Mouse (Mus musculus): ENCODE data around the gene Naf1. TPM values are rescaled to one million over a fixed set of nuclear protein-coding genes. Genes with fewer than 3 reads are reported as not detected.

The Naf1 gene
- polyA plus RNA-seq, 1 experiment = 0.43 TPM

- Histone ChIP-seq H3K4me1 (ENCODE audit: control insufficient read depth) (no peaks in the 10 kb centered on the region), H3K27me3 (ENCODE audit: control insufficient read depth) (no peaks in the 10 kb centered on the region), H3K9me3 (ENCODE audit: control insufficient read depth, low read length) (no peaks in the 10 kb centered on the region), H3K36me3 (ENCODE audit: control insufficient read depth) (no peaks in the 10 kb centered on the region; the same call in 1 of the 2 replicates), H3K4me3 (replicated peaks) (no peak overlapping the region)
- no peak for TF ChIP-seq TAL1 (IDR thresholded peaks at IDR 0.05; ENCODE audit: low read length)
- no peak for TF ChIP-seq GATA1 (IDR thresholded peaks at IDR 0.05; ENCODE audit: low read length)
Observed at GRCm38 (mm10) chr8:66891879-66892278, 31.9 kb downstream of the Naf1 start.

GRCm38 (mm10) chr8:66905000-66905399, 45.0 kb downstream of the Naf1 start:
- H3K36me3 ChIP-seq (ENCODE audit: control insufficient read depth) = no peaks in the 10 kb centered on the region
- no peaks in the 10 kb centered on the region for H3K9me3 ChIP-seq (ENCODE audit: control insufficient read depth, low read length)
- no peak overlapping the region for H3K4me3 ChIP-seq (replicated peaks)
- TF ChIP-seq TAL1 (IDR thresholded peaks at IDR 0.05; ENCODE audit: low read length) = no peak
- TF ChIP-seq GATA1 (IDR thresholded peaks at IDR 0.05; ENCODE audit: low read length) = no peak
- H3K27me3 ChIP-seq (ENCODE audit: control insufficient read depth) = no peaks in the 10 kb centered on the region
- H3K4me1 ChIP-seq (ENCODE audit: control insufficient read depth) = no peaks in the 10 kb centered on the region

DNA sequence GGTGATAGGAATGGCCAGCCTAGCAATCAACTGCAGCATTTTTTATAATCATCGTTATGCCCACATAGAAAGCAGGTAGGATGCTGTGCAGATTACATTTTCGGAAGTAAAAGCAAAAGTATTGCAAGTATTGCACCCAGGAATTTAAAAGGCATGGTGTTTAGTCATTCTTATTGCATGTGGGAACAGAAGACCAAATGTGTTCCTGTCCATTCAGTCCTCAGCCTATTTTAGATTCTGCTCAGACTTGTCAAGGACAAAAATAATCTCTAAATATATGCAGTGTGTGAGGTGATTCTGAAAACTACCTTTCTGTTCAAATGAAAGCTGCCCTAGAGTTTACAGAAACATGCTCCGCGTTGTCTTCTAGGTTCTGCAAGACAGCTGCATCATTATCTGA, 45.5 kb downstream of the Naf1 start:
- no peaks in the 10 kb centered on the region for H3K4me1 ChIP-seq (ENCODE audit: control insufficient read depth)
- no peaks in the 10 kb centered on the region for H3K9me3 ChIP-seq (ENCODE audit: control insufficient read depth, low read length)
- H3K4me3 ChIP-seq (replicated peaks) = no peak overlapping the region
- no peaks in the 10 kb centered on the region for H3K36me3 ChIP-seq (ENCODE audit: control insufficient read depth)
- H3K27me3 ChIP-seq (ENCODE audit: control insufficient read depth) = no peaks in the 10 kb centered on the region
- no peak for TF ChIP-seq GATA1 (IDR thresholded peaks at IDR 0.05; ENCODE audit: low read length)
- TF ChIP-seq TAL1 (IDR thresholded peaks at IDR 0.05; ENCODE audit: low read length) = no peak

DNA sequence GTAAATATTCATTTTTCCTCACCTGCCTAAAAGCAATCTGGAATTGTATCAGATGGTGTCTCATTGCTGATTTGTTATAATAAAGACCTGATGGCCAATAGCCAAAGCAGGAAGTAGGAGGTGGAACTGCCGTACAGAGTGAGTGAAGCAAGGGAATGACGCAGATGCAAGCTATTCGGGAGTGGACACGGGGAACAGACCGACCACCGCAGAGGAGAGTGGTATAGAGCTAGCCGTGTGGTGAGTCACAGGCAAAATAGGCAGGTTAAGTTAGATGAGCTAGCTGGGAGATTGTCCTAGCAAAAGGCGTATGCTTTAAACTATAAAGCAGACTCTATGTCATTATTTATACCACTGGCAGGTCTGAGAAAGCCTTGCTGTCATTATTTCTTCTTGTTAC, 46.1 kb downstream of the Naf1 start:
- Histone ChIP-seq H3K9me3 (ENCODE audit: control insufficient read depth, low read length) (no peaks in the 10 kb centered on the region), H3K4me3 (replicated peaks) (no peak overlapping the region), H3K27me3 (ENCODE audit: control insufficient read depth) (no peaks in the 10 kb centered on the region), H3K36me3 (ENCODE audit: control insufficient read depth) (no peaks in the 10 kb centered on the region), H3K4me1 (ENCODE audit: control insufficient read depth) (no peaks in the 10 kb centered on the region)
- TF ChIP-seq GATA1 (IDR thresholded peaks at IDR 0.05; ENCODE audit: low read length) (no peak), TAL1 (IDR thresholded peaks at IDR 0.05; ENCODE audit: low read length) (no peak)

DNA sequence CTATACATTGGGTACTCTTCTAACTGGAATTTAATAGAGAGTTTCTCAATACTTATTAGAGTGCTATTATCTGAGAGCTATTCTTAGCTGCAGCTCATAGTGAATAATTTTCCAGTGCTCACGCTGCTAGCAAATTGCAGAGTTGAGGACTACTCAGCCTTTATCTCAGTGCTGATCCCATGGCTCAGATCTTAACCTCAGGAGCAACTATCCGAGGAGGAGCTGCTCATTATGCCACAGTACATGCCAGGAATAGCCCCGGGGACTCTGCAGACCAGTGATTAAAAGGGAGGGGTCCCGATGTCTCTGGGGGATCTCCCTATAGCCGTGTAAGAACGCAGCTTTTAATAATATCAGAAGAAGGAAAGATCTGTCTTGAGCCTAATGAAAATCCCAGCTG, 50.7 kb downstream of the Naf1 start:
- no peak for TF ChIP-seq GATA1 (IDR thresholded peaks at IDR 0.05; ENCODE audit: low read length)
- no peak for TF ChIP-seq TAL1 (IDR thresholded peaks at IDR 0.05; ENCODE audit: low read length)
- Histone ChIP-seq H3K36me3 (ENCODE audit: control insufficient read depth) (no peaks in the 10 kb centered on the region), H3K4me3 (replicated peaks) (no peak overlapping the region), H3K27me3 (ENCODE audit: control insufficient read depth) (no peaks in the 10 kb centered on the region), H3K9me3 (ENCODE audit: control insufficient read depth, low read length) (no peaks in the 10 kb centered on the region), H3K4me1 (ENCODE audit: control insufficient read depth) (no peaks in the 10 kb centered on the region)

GRCm38 (mm10) chr8:66913616-66914536, 53.9 kb downstream of the Naf1 start:
- TF ChIP-seq TAL1 (IDR thresholded peaks at IDR 0.05; ENCODE audit: low read length) (no peak), GATA1 (IDR thresholded peaks at IDR 0.05; ENCODE audit: low read length) (no peak)
- H3K4me3 ChIP-seq (replicated peaks) = no peak overlapping the region
- H3K27me3 ChIP-seq (ENCODE audit: control insufficient read depth) = no peaks in the 10 kb centered on the region
- H3K4me1 ChIP-seq (ENCODE audit: control insufficient read depth) = no peaks in the 10 kb centered on the region
- peaks cover 8% of the 10 kb centered on the region; the same call in 1 of the 2 replicates for H3K9me3 ChIP-seq (ENCODE audit: control insufficient read depth, low read length)
- no peaks in the 10 kb centered on the region for H3K36me3 ChIP-seq (ENCODE audit: control insufficient read depth)

- Histone ChIP-seq H3K4me1 (ENCODE audit: control insufficient read depth) (no peaks in the 10 kb centered on the region), H3K9me3 (ENCODE audit: control insufficient read depth, low read length) (peaks cover 8% of the 10 kb centered on the region; the same call in 1 of the 2 replicates), H3K4me3 (replicated peaks) (no peak overlapping the region), H3K27me3 (ENCODE audit: control insufficient read depth) (no peaks in the 10 kb centered on the region), H3K36me3 (ENCODE audit: control insufficient read depth) (no peaks in the 10 kb centered on the region)
- TF ChIP-seq GATA1 (IDR thresholded peaks at IDR 0.05; ENCODE audit: low read length) (no peak), TAL1 (IDR thresholded peaks at IDR 0.05; ENCODE audit: low read length) (no peak)
Observed at GRCm38 (mm10) chr8:66916056-66916455, 56.0 kb downstream of the Naf1 start.

GRCm38 (mm10) chr8:66917695-66918467, 57.9 kb downstream of the Naf1 start:
- Histone ChIP-seq H3K27me3 (ENCODE audit: control insufficient read depth) (no peaks in the 10 kb centered on the region), H3K4me3 (replicated peaks) (no peak overlapping the region), H3K36me3 (ENCODE audit: control insufficient read depth) (no peaks in the 10 kb centered on the region), H3K4me1 (ENCODE audit: control insufficient read depth) (no peaks in the 10 kb centered on the region), H3K9me3 (ENCODE audit: control insufficient read depth, low read length) (peaks cover 8% of the 10 kb centered on the region; the same call in 1 of the 2 replicates)
- no peak for TF ChIP-seq TAL1 (IDR thresholded peaks at IDR 0.05; ENCODE audit: low read length)
- no peak for TF ChIP-seq GATA1 (IDR thresholded peaks at IDR 0.05; ENCODE audit: low read length)

- TF ChIP-seq TAL1 (IDR thresholded peaks at IDR 0.05; ENCODE audit: low read length) = no peak
- no peak for TF ChIP-seq GATA1 (IDR thresholded peaks at IDR 0.05; ENCODE audit: low read length)
- no peaks in the 10 kb centered on the region for H3K36me3 ChIP-seq (ENCODE audit: control insufficient read depth)
- H3K9me3 ChIP-seq (ENCODE audit: control insufficient read depth, low read length) = peaks cover 8% of the 10 kb centered on the region; the same call in 1 of the 2 replicates
- H3K27me3 ChIP-seq (ENCODE audit: control insufficient read depth) = no peaks in the 10 kb centered on the region
- H3K4me3 ChIP-seq (replicated peaks) = no peak overlapping the region
- H3K4me1 ChIP-seq (ENCODE audit: control insufficient read depth) = no peaks in the 10 kb centered on the region
Observed at GRCm38 (mm10) chr8:66918471-66918870, 58.5 kb downstream of the Naf1 start.
